Mouse (Mus musculus): ENCODE results near the gene Surf4.

The Surf4 gene

GRCm38 (mm10) chr2:26930390-26930789 is 3.3 kb downstream of the Surf4 start:
- DNase-seq (ENCODE audit: low spot score in 2 of 2): peak in 1 of 2 experiments; percentile 50

- DNase-seq (ENCODE audit: low spot score in 2 of 2): no peak
Observed at GRCm38 (mm10) chr2:26927745-26928476, 5.8 kb downstream of the Surf4 start.

- no peak for DNase-seq (ENCODE audit: low spot score in 2 of 2)
Observed at GRCm38 (mm10) chr2:26921784-26922183, 11.9 kb downstream of the Surf4 start.

- no peak for DNase-seq (ENCODE audit: low spot score in 2 of 2)
Observed at GRCm38 (mm10) chr2:26920190-26920855, 13.4 kb downstream of the Surf4 start.

- no peak for DNase-seq (ENCODE audit: low spot score in 2 of 2)
Observed at GRCm38 (mm10) chr2:26919684-26920083, 14.0 kb downstream of the Surf4 start.

- DNase-seq (ENCODE audit: low spot score in 2 of 2): no peak
Observed at GRCm38 (mm10) chr2:26916738-26917137, 17.0 kb downstream of the Surf4 start.

GRCm38 (mm10) chr2:26915927-26916728 is 17.6 kb downstream of the Surf4 start, which contains the start of the genes Surf2 and Surf1:
Gene Surf2 (plus strand): TSS chr2:26916367.
Gene Surf1 (minus strand): TSS chr2:26916530.
- DNase-seq (ENCODE audit: low spot score in 2 of 2): peak; percentile 80 to 83

- DNase-seq (ENCODE audit: low spot score in 2 of 2): no peak
Observed at GRCm38 (mm10) chr2:26914148-26914941, 19.4 kb downstream of the Surf4 start.

GRCm38 (mm10) chr2:26913416-26914147 is 20.1 kb downstream of the Surf4 start:
- no peak for DNase-seq (ENCODE audit: low spot score in 2 of 2)

- no peak for DNase-seq (ENCODE audit: low spot score in 2 of 2)
Observed at GRCm38 (mm10) chr2:26912253-26912770, 21.4 kb downstream of the Surf4 start.

GRCm38 (mm10) chr2:26910994-26911765 is 22.5 kb downstream of the Surf4 start:
- DNase-seq (ENCODE audit: low spot score in 2 of 2): peak; percentile 65 to 69

GRCm38 (mm10) chr2:26910124-26910993 is 23.4 kb downstream of the Surf4 start, which contains the start of the genes Med22 and Rpl7a:
Gene Med22 (minus strand): TSS chr2:26910677.
Gene Rpl7a (plus strand): TSS chr2:26910764.
- peak; percentile 99 to 100 for DNase-seq (ENCODE audit: low spot score in 2 of 2)

- no peak for DNase-seq (ENCODE audit: low spot score in 2 of 2)
Observed at GRCm38 (mm10) chr2:26909387-26909784, 24.3 kb downstream of the Surf4 start.

GRCm38 (mm10) chr2:26908710-26909386 is 24.9 kb downstream of the Surf4 start:
- DNase-seq (ENCODE audit: low spot score in 2 of 2): no peak

- DNase-seq (ENCODE audit: low spot score in 2 of 2): no peak
Observed at GRCm38 (mm10) chr2:26907109-26907508, 26.6 kb downstream of the Surf4 start.

- DNase-seq (ENCODE audit: low spot score in 2 of 2): no peak
Observed at GRCm38 (mm10) chr2:26906431-26906830, 27.3 kb downstream of the Surf4 start.

- no peak for DNase-seq (ENCODE audit: low spot score in 2 of 2)
Observed at GRCm38 (mm10) chr2:26905936-26906335, 27.8 kb downstream of the Surf4 start.

GRCm38 (mm10) chr2:26903311-26903710 is 30.4 kb downstream of the Surf4 start:
- DNase-seq (ENCODE audit: low spot score in 2 of 2): no peak

Measured in frontal cortex, postnatal 10 days (tissue).